Mouse (Mus musculus): ENCODE results near the gene A530084C06Rik. TPM values are rescaled to one million over a fixed set of nuclear protein-coding genes. Genes with fewer than 3 reads are reported as not detected.

A530084C06Rik gene
- polyA plus RNA-seq (2021; fragmentation: Nextera tagmentation), result not detected in 2 replicates
- long read RNA-seq, experiment 1, result 0 reads
- long read RNA-seq, experiment 2, result 0 reads

DNA sequence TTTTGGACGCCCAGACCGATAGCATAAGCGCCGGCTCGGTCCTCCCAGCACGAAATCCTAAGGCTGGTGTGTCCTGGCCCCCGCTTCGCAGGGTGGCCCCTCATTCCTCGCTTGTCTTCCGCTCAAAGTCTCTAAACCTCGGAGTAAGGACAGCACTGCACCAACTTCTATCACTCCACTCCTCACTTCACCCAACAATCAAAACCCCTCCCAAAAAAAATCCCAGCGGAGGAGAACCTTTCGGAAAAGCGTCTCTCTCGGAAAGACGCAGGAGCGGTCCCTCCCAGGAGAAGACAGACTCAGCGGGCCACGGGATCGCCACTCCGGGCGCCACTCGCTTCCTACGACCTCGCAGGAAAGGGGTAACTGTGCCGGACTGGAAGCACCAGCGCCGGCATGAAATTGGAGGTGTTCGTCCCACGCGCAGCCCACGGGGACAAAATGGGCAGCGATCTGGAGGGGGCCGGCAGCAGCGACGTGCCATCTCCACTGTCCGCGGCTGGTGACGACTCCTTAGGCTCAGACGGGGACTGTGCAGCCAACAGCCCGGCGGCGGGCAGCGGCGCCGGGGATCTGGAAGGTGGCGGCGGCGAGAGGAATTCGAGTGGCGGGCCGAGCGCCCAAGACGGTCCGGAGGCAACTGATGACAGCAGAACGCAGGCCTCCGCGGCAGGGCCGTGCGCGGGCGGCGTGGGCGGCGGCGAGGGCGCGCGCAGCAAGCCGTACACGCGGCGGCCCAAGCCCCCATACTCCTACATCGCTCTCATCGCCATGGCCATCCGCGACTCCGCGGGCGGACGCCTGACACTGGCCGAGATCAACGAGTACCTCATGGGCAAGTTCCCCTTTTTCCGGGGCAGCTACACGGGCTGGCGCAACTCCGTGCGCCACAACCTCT, at the start of gene A530084C06Rik:
TSS of gene A530084C06Rik (minus strand) at position 813 of the 898 bp plus-strand sequence.

DNA sequence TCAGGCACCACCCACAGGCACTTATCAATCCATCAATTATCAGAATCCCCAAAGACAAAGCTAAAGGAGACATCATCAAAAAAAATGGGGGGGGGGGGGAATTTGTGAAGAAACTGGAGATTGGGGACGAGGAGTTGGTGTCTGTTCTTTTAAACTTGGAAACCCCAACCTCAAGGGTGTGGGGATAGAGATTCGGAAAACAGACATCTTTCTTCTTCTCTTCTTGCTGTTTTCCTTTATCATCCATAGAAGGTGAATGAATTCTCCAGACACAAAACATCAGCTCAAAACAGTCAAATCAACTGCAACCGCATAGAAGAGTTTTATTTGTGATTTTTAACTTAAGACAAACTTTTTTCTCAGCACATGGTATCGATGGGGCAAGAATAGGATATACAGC, 3.3 kb downstream of the A530084C06Rik start, which contains the start of gene Foxq1:
TSS of gene Foxq1 (plus strand) at position 301 of the 400 bp plus-strand sequence.

Other genes with a start within 250 kb of the A530084C06Rik start
- 0.48 and 2.0 TPM in 2 replicates for gene Foxq1, start 3.2 kb downstream of the A530084C06Rik start, polyA plus RNA-seq (2021; fragmentation: Nextera tagmentation)
- 0.43 and 2.6 TPM in 2 replicates for gene Foxf2, start 66.5 kb upstream of the A530084C06Rik start, polyA plus RNA-seq (2021; fragmentation: Nextera tagmentation)
- 0.22 and 0.54 TPM in 2 replicates for gene Foxc1, start 247.3 kb upstream of the A530084C06Rik start, polyA plus RNA-seq (2021; fragmentation: Nextera tagmentation)